Mouse (Mus musculus) liver, embryonic 13.5 days (tissue): Measurements from ENCODE around the gene Gm8922. TPM values are rescaled to one million over a fixed set of nuclear protein-coding genes. Genes with fewer than 3 reads are reported as not detected.
"Not testable (repeated sequence)": the region's sequence is repeated elsewhere in the genome, so short reads cannot be mapped to it uniquely, and the experiment has no call there.

ENCODE experiments used
- ATAC-seq: fragments of 200-750 bp; cut with Nextera tagmentation; 2 replicates; pipeline ENCODE4 v1.8.0; 2017; ENCODE audit warnings: low read depth, mild to moderate bottlenecking, moderate number of reproducible peaks, moderate library complexity
- DNase-seq: peaks from one replicate; pipeline ENCODE4 v3.0.0; 2022
- H3K27ac ChIP-seq: fragments of 300-500 bp; sonication (generic); 2 replicates; pipeline ENCODE4 v1.5.1; 2015; ENCODE audit warnings: moderate library complexity, mild to moderate bottlenecking, inconsistent platforms
- H3K27me3 ChIP-seq: fragments of 300-500 bp; sonication (generic); 2 replicates; pipeline ENCODE4 v1.6.1; 2015; ENCODE audit warnings: mild to moderate bottlenecking, inconsistent platforms
- H3K36me3 ChIP-seq: fragments of 300-500 bp; sonication (generic); 2 replicates; pipeline ENCODE4 v1.6.1; 2015; ENCODE audit warnings: mild to moderate bottlenecking, inconsistent platforms
- H3K4me1 ChIP-seq: fragments of 300-500 bp; sonication (generic); replicated peaks from 2 replicates; pipeline ENCODE4 v1.6.1; 2015; ENCODE audit warnings: inconsistent platforms
- H3K4me2 ChIP-seq: fragments of 300-500 bp; sonication (generic); 2 replicates; pipeline ENCODE4 v1.6.1; 2015; ENCODE audit warnings: inconsistent platforms, mild to moderate bottlenecking, moderate library complexity
- H3K4me3 ChIP-seq: fragments of 300-500 bp; sonication (generic); replicated peaks from 2 replicates; pipeline ENCODE4 v1.5.1; 2015; ENCODE audit warnings: mild to moderate bottlenecking, inconsistent platforms
- H3K9ac ChIP-seq: fragments of 300-500 bp; sonication (generic); 2 replicates; pipeline ENCODE4 v1.6.1; 2015; ENCODE audit warnings: mild to moderate bottlenecking, inconsistent platforms
- H3K9me3 ChIP-seq: fragments of 300-500 bp; sonication (generic); replicated peaks from 2 replicates; pipeline ENCODE4 v1.6.1; 2016; ENCODE audit warnings: inconsistent platforms
- WGBS: fragments of 180-500 bp; shearing (Covaris S2); methylation state at CpG from one replicate; pipeline ENCODE4 v1.1.7; 2015; ENCODE audit not compliant: insufficient replicate concordance; 5-methylcytosine and 5-hydroxymethylcytosine counted together
- polyA plus RNA-seq: library from polyadenylated mRNA; unstranded; fragments of >200 nt; fragmentation: Nextera tagmentation; extraction: Ambion mirVana; gene quantifications from 2 replicates; pipeline ENCODE4 v1.2.1, GENCODE M21; 2015

Gene Gm8922
- polyA plus RNA-seq, result not detected in 2 replicates

GRCm38 (mm10) chr5:11681659-11682058 is at the start of gene Gm8922:
Gene Gm8922 (plus strand): TSS chr5:11681959.
- not testable (repeated sequence) for H3K27me3 ChIP-seq, H3K4me1 ChIP-seq, DNase-seq, ATAC-seq, H3K9ac ChIP-seq, H3K4me3 ChIP-seq, H3K36me3 ChIP-seq, H3K9me3 ChIP-seq, H3K4me2 ChIP-seq, H3K27ac ChIP-seq
- no CpG with 5 or more reads among the region's 2 CpGs for WGBS

Other genes with a start within 250 kb of the Gm8922 start
- gene Gm8906, start 179.3 kb upstream of the Gm8922 start, polyA plus RNA-seq, result not detected in 2 replicates
- not detected in 2 replicates for gene Gm6460, start 87.0 kb upstream of the Gm8922 start, polyA plus RNA-seq
- gene Gm8926, start 88.6 kb downstream of the Gm8922 start, polyA plus RNA-seq, result not detected in 2 replicates
- not detected in 2 replicates for gene Gm6465, start 163.6 kb downstream of the Gm8922 start, polyA plus RNA-seq
- not detected in 2 replicates for gene 4933402N22Rik, start 236.1 kb downstream of the Gm8922 start, polyA plus RNA-seq